Mouse (Mus musculus) mouse trophoblast stem cell (cell line): ENCODE measurements around the gene Ccl8.

ENCODE experiments used
- in situ Hi-C, 2 experiments: fragments of 300-500 bp; cut with MseI, MboI; formaldehyde crosslinking; loops; 2 replicates in 1 of 2; 3 replicates in 1 of 2; pipeline ENCODE4 v1.15.1; 2025

Gene Ccl8

DNA sequence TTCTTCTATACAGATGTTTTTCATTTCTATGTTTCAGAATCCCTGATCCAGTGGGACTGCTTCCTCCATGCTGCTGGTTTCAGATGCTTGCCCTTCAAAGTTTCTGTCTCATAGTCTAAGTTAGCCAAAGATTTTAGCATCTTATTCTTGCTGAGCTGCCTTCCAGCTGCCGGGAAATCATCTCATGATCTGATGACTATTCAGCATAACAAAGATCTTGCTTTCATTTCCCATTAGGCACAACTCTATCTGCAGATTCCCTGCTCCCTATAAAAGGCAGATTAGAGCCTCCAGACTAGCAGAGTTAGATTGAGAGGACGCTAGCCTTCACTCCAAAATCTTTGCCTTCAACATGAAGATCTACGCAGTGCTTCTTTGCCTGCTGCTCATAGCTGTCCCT, at the start of gene Ccl8:
Ccl8 (plus strand) TSS at position 301 of the 400 bp plus-strand sequence.
- in situ Hi-C loops, result no loop called here

DNA sequence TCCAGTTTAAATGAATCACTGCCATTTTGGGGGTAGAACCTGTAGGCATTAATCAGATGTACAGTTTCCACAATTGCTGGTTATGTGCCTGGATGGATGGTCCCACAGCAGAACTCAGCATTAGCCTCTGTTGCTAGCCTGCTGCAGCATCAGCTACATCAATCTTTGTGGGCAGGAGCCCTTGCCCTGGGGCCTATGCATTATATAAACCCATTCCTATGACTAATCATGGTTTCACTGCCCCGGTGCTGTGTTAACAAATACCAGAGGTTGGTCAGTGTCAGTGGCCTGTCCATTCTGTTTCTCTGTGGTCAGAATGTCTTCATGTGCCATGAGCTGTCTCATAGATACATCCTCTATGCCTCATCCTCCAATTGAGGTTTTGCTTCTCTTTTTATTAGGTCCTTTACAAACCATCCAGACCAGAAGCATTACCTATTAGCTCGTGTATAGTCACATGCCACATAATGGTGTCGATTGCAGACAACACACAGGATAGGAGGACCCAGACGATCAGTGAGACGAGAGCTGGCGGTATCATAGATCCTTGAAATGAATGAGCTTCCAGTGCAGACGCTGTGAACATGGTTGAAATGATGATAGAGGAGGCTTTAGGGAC, 47.9 kb upstream of the Ccl8 start:
- in situ Hi-C loops, result no loop called here

DNA sequence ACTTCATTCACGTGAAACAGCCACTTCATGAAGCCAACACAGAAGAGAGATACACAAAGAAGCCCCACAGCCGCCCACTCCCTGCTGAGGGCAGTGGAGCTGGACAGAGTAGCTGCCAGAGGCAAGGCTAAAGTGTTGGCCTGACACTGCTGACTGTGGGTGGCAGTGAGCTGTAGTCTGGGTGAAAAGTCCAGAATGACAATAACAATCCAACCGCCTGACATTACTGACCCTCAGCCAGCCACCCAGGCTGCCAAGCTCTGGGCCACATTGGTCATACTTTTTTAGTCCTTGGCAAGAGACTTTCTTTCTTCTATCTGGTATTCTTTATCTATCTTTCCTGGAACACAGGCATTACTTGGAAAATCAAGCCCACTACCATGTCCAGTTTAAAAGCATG, 43.9 kb upstream of the Ccl8 start:
- in situ Hi-C loops, result no loop called here

DNA sequence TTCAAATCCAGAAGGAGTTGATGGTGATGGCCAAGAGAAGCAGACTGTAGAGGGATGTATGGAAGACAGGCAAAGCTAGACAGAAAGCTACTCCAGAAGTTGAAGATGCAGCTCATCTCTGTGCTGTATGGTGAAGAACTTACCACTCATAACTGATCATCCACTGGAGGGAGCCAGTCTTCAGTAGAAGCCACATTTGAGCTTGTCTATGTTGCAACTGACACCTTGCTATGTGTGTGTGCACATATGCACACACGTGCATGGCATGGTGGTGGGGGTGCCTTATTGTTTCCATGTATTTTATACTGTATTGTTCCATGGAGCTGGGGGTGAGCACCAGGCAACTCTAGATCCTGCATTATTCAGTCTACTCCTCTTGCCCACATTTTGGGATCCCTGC, 42.6 kb upstream of the Ccl8 start:
- in situ Hi-C loops, result no loop called here

DNA sequence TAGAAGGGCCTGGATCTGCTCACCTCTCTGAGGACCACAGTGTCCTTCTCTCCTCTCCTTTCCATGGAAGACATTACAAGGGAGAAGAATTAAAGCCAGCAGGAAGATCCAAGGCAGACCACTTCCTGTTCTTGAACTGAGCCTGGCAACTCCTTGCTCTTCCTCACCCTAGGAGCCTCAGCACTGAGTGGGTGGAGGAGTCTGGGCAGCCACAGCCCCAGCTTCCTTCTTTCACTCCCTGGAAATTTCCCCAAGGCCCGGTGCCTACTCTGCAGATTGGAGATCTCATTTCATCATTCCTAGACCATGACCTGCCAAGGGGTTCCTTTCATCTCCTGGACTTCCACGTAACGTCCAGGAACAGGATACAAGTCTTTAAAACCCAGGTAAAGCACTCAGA, 42.0 kb upstream of the Ccl8 start:
- in situ Hi-C loops, result no loop called here

DNA sequence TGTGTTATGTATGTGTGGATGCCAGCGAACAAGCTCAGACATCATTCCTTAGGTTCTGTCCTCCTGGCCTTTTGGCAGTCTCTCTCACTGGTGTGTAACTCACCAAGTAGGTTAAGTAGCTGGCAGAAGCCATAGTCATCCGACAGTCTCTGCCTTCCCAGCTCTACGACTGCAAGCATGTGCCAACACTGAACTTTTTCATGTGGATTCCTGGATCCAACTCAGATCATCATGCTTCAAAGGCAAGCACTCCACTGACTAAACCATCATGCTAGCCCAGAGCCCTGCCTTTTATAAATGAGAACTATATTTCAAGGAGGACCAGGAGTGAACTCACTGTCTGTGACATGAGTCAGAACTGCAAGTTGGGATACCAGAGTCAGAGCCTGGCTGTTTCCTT, 41.3 kb upstream of the Ccl8 start:
- in situ Hi-C loops, result no loop called here

DNA sequence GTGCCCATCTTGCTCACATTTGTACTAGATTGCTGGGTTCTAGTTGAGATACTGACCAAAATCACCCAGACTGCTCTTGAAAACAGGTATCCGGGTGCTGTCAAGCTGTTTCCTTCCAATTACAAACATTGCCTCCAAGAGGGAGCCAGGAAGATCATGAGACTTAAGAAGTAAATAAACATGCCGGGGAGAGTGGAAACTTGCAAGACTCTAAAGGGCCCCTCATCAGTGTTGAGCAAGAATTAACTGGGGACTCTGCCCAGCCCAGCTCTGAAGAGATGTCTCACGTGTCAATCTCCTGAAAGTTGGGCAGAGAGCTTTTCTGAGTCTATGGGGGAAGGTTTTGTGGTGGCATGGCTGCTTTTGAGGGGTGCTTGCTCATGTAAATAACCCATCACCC, 38.0 kb upstream of the Ccl8 start:
- in situ Hi-C loops, result no loop called here

DNA sequence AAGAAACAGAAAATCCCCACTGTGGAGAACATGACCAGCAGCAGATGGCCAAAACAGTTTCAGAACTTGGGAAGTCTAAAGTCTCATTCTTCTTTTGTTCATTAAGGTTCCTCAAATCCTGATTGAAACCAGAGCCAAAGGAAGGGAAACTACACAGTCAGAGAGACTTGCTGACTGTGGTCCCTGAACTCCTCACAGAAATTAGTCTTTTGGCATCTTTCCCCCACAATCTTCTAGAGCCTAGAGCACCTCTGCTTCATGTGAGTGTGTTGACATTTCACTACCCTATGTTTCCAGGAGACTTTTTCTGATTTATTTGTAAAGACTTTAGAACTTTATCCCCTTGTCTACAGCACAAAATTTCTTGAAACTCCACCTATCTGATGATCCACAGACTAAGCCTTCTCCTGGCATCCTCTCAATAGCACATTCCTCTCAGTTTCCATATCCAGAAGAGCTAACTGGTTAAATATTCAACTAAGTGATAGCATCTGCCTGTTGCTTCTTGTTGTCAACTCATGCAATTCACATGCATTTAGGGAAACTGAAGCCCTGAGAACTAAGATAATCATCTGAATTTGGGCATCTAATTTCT, 36.8 kb upstream of the Ccl8 start:
- in situ Hi-C loops, result no loop called here

DNA sequence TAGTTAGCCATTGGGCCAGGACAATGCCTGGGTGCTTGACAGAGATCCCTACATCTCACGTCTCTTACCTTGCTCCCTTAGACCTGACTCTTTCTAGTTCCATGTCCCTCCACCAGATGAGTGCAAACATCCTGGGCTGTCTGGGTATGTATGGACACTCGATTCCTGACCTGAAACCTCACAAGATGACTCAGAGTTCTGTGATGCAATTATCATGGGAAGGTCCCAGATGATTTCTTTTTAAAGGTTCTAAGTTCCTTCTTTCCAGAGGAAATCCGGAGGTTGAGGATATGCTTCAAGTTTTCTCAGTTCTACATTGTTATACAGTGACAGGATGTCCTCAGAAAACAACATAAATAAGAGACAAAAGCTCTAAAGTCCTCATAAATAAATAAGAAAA, 34.1 kb upstream of the Ccl8 start:
- in situ Hi-C loops, result no loop called here

DNA sequence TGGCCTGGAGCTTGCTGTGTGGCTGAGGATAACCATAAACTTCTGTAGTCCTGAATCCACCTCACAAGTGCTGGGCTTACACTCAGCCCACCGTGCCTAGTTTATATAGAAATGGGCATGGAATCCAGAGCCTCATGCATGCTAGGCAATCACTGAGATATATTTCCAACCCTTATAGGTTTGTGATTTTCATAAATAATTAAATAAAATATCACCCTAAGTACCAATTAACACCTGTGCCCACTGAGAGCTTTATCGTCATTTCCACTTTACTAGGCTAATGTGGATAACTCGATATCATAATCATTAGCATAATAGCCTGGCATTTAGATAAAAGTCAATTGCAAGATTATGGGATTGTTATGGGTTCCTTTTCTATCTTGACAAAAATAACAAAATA, 30.6 kb upstream of the Ccl8 start:
- in situ Hi-C loops, result no loop called here

DNA sequence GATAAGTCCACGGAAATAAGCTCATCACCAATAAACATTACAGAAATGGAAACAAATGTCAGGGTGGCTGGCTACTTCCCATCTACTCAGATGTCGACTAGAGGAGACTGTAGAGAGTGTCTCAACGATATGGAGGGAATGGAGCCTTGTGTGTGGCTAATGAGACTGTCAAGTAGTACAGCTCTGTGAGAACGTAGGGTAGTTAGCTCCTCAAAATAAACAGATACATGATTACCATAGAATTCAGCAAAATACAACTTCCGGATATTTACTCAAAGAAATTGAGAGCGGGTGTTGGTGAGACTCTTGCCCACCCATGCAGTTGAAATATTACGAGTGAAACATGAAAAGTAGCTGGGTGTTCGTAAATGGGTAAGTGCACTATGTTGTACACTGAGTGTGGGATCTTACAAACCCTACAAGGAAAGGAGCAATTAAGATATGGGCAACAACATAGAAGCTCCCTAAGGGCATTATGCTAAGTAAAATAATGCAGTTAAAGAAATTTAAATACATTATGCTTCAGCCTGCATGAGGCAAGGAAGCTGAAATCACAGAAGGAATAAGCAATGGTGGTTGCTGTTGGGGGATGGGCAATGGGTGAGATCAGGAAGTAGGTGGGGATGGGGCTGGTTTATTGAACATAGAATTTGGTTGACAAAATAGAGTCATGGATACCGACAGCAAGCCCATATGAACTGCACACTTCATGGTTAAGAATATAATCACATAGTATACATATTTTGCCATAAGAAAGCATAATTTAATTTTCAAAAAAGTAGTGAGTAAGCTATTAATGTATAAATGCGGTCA, 15.3 kb upstream of the Ccl8 start:
- in situ Hi-C loops, result no loop called here

DNA sequence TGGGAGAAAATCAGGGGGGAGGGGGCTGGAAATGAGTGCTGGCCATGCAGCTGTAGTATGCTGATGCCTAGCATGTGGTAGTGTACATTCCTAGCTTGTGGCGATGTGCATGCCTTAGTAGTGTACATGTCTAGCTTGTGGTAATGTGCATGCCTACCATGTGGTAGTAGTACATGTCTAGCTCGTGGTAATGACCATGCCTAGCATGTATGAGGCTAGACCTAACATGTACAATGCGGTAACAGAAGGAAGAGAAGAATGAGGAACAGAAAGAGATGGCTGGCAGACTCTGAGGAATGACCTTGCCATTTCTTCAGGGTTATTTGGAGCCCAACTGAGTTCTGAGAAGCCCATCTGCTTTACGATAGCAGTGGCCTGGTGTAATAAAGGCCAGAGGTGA, 13.9 kb upstream of the Ccl8 start:
- in situ Hi-C loops, result no loop called here

DNA sequence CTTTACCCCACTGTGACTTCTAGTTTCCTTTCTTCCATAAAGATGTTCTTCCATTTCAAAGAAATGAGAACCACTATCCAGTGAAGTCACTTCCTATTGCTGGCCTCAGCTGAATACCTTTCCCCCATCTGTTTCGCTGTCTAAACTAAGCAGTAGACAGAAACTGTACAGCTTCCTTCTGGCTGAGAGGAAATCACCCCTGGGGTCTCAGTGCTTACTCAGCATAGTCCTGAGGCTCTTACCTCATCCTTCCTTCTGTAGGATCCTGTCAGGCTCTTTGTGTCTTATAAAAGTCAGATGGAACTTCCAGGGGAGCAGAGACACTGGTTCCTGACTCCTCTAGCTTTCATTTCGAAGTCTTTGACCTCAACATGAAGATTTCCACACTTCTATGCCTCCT, 13.5 kb upstream of the Ccl8 start, which contains the start of gene Ccl12:
Ccl12 (plus strand) TSS at position 317 of the 400 bp plus-strand sequence.
- in situ Hi-C loops, result no loop called here

DNA sequence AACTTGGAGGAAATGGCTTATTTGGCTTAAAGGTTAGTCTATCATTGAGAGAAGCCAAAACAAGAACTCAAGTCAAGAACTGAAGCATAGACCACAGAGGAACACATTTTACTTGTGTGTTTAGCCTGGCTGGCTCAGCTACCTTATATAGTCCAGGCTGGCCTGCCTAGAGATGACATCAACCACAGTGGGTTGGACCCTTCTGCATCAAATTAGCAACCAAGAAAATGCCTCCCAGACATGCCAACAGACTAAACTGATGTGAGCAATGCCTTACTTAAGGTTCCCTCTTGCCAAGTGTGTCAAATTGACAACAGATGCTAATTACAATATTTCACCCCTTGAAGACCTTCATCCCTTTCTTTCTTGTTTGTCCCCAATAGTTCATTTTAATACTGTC, 5.4 kb upstream of the Ccl8 start:
- in situ Hi-C loops, result no loop called here

DNA sequence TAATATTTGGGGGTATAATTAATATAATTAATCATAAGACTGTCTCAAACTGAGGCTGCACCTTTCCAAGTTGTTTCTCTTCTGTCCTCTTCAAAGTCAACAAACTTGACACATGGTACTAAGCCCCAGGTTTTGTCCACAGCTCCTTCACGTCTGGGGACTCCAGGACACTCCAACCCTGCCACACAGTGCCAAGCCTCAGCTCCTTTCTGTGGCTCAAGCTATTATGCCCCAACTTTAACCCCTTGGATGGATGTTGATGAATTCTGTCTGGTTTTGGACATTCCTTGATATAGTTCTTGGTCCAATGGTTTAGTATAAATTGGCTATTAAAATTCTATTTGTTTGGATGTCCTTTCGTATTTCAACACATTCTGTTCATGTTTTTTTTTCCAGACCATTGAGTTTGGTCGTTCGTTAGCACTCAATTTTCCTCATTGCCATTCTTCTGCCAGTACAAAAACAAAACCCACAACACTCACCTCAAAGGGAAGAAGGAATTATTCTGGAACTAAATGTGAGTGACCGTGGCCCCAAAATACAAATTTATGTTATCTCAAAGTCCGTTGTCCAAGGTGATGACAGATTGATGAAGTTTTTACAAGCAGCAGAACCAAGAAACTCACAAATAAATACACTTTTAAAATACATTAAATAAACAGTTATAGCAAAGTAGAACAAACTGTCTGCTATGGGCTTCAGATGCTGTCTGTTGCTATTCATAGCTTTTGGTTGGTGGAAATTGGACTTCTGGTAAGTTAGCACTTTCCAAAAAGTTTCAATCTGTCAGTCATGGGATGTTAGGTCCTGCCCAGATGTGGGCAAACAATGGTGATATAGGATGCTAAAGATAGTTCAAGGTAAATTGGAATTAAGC, 4.4 kb upstream of the Ccl8 start:
- in situ Hi-C loops, result no loop called here

DNA sequence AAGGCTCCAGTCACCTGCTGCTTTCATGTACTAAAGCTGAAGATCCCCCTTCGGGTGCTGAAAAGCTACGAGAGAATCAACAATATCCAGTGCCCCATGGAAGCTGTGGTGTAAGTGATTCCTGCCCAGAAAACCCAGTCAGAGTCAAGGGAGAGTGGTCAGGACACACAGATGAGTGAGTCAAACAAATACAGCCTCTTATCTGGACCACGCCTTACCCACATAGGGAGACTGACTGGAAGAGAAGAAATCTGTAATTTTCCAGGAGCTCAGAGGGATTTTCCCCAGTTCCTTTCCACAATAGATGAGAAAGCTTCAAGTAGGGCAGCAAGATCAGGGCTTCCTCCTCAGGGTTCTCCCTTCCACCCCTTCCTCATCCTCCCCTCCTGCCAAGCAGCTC, 1.1 kb downstream of the Ccl8 start:
- in situ Hi-C loops, result no loop called here

DNA sequence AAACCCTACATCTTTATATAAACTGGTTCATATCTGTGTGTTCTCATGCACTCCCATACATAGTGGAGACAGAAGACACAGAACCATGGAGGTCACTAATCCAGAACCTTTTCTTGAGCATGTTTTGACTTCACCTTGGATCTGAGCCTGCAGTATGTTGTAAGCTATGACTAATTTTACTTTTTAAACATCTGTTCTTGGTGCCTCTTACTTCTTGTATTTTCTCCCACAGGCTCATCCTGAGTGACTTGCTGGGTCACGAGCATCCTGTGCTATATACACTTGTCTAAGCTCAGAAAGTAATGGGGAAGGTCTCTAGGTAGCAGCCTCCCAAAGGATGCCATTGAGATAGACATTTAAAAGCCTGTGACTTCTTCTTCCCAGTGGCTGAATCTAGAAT, 18.0 kb downstream of the Ccl8 start:
- in situ Hi-C loops, result no loop called here

DNA sequence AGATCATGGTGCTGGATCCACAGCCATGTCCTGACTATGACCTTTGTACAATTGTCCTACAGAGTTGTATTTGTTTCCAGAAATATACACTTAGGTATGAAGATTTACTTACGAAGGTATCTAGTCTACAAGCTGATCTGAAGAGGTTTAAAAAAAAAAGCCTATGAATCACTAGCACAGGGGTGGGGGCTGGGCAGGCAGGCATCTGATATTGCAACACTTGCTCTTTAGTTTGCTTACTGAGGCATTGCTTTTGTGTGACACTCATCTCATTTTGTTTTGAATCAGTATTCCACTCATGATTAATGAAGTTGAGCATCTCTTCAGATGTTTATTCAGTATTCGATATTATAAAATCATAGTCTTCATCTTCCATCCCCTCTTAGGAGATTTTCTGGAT, 21.2 kb downstream of the Ccl8 start:
- in situ Hi-C loops, result no loop called here

DNA sequence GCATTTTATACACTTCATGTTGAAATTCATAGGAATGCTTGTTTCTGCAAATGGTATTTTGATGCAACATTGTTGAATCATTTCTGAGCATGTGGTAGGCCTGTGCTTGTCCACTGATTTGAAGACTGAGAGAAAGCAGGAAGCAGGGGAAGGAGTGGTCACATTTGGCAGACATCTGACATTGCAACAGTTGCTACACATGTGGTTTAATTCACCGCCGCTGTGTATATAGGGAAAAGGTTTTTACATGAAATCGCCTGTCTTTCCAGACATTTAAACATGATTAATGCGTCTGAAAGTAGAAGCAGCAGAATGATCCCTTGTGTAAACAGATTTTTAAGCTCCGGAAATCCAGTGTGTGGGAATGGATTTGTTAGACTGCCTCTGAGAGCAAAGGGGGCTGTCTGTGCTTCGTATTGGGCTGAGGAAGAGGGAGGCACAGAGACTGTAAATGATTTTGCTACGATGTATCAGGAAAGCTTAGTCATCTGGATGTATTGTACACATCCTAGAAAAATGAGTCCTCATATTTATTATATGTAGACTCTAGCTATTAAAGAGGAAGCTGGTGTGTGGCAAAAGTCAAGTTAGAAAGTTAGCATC, 24.6 kb downstream of the Ccl8 start:
- in situ Hi-C loops, result no loop called here

DNA sequence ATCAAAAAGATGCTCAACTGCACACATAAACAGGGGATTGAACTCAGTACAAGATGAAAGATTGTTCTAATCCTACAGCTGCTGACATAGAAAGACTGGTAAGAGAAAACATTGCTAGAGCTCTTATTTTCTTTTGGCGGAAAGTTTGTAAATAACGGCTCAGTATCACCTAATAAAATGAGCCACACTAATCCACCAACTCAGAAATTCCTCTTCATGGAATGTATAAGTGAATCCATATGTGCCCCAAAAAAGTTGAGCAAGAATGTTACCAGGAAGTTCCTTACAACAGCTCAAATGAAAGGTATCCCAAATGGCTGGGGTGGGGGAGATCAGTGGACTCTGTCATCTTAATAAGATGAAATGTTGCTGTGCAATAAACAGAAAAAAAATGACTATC, 44.1 kb downstream of the Ccl8 start:
- in situ Hi-C loops, result no loop called here

DNA sequence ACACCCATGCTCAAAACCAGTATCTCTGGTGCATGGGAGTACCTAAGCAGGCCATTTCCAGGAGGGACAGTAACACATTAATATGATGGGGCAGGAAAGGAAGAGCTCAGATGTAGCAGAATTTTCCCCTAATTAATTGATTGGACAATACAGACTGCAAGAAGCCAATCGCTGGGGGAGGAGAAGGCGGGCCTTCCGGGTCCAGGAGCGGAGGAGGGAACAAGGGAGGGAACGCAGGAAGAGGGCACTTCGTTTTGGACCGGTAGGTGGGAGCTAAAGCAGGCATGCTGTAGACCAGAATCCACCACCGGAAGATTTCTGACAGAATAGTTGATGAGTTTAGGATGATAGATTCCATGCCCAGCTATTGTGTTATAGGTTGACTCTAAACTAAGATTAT, 48.3 kb downstream of the Ccl8 start:
- in situ Hi-C loops, result no loop called here
